Mouse (Mus musculus): ENCODE results near the gene Fam83e.

- no peak for TF ChIP-seq EP300 (IDR thresholded peaks at IDR 0.05; ENCODE audit: insufficient read depth, low read depth, low read length)
- TF ChIP-seq POLR2A (IDR thresholded peaks at IDR 0.05; ENCODE audit: insufficient read depth, low read length): no peak
Measured at GRCm38 (mm10) chr7:45701072-45701471, 19.9 kb upstream of the Fam83e start.
